Mouse (Mus musculus) kidney, adult 2 months (tissue): ENCODE results near the gene Saxo1.

Experiments used
- CTCF ChIP-seq: fragments of 200-500 bp; conservative IDR thresholded peaks from 2 replicates; pipeline ENCODE4 v1.5.1; 2011; ENCODE audit warnings: low read depth, mild to moderate bottlenecking, control low read depth, low read length, moderate library complexity, mixed read lengths; ENCODE audit not compliant: insufficient read depth, insufficient read length
- POLR2A ChIP-seq: fragments of 200-500 bp; IDR thresholded peaks from one replicate; pipeline ENCODE4 v1.6.1; 2011; ENCODE audit warnings: low read depth, low read length, control low read depth

GRCm38 (mm10) chr4:86575283-86575983 lies 17.3 kb upstream of the Saxo1 start, which contains the start of gene Rraga:
- TF ChIP-seq CTCF (peak; percentile 74), POLR2A (peak; percentile 89)
